Comparison of ENCODE assay signal across 8 mouse cellular contexts in genomic region chr17:34958734-34959129, GRCm38 (mm10). TPM values are rescaled to one million over a fixed set of nuclear protein-coding genes. Genes with fewer than 3 reads are reported as not detected.
DNase-seq lines count a peak whose midpoint lies in the region; ATAC-seq and TF ChIP-seq lines count a peak whose summit lies in the region.
"Not testable (repeated sequence)": the region's sequence is repeated elsewhere in the genome, so short reads cannot be mapped to it uniquely, and the experiment has no call there.

No protein-coding gene starts in this region.

- H3K9me3 ChIP-seq in forebrain, embryonic 11.5 days (ENCODE audit: control insufficient read depth, low read length); heart, embryonic 14.5 days (ENCODE audit: control insufficient read depth, low read length); intestine, embryonic 15.5 days; limb, embryonic 14.5 days (ENCODE audit: control insufficient read depth, low read length); lung, postnatal 0 days (ENCODE audit: low read length); neural tube, embryonic 11.5 days (ENCODE audit: control insufficient read depth, low read length): not testable (repeated sequence)

- H3K27me3 ChIP-seq in forebrain, embryonic 11.5 days (ENCODE audit: control insufficient read depth, insufficient read depth, low read length); heart, embryonic 14.5 days (ENCODE audit: control insufficient read depth, insufficient read depth, low read length); intestine, embryonic 15.5 days (replicated peaks); limb, embryonic 14.5 days (ENCODE audit: control insufficient read depth, insufficient read depth, low read length); lung, postnatal 0 days (replicated peaks; ENCODE audit: insufficient read depth, low read length); neural tube, embryonic 11.5 days (ENCODE audit: control insufficient read depth, insufficient read depth, low read length); thymus, adult 2 months (ENCODE audit: control insufficient read depth, insufficient read depth, low read length): not testable (repeated sequence)

- WGBS in forebrain, embryonic 11.5 days: 3% methylated on average over 17 of the region's 47 CpGs
- 0% methylated on average over 18 of the region's 47 CpGs for WGBS in heart, embryonic 14.5 days
- 0% methylated on average over 12 of the region's 47 CpGs for WGBS in intestine, embryonic 15.5 days
- WGBS in limb, embryonic 14.5 days: 2% methylated on average over 20 of the region's 47 CpGs
- WGBS in lung, postnatal 0 days: 1% methylated on average over 13 of the region's 47 CpGs
- under 1% methylated on average over 24 of the region's 47 CpGs for WGBS in neural tube, embryonic 11.5 days
- 1% methylated on average over 37 of the region's 47 CpGs for WGBS in thymus, adult 2 months

- DNase-seq in forebrain, embryonic 11.5 days (ENCODE audit: low spot score); limb, embryonic 14.5 days (ENCODE audit: low spot score); lung, postnatal 0 days (ENCODE audit: low spot score); neural tube, embryonic 11.5 days (ENCODE audit: low spot score); thymus, adult 2 months: not testable (repeated sequence)

- not testable (repeated sequence) for TF ChIP-seq POLR2A in limb, embryonic 14.5 days (IDR thresholded peaks at IDR 0.05; ENCODE audit: borderline replicate concordance, extremely low read depth, insufficient read depth, insufficient read length); thymus, adult 2 months (IDR thresholded peaks at IDR 0.05; ENCODE audit: control insufficient read depth, extremely low read depth, insufficient read depth, low read length, poor library complexity)

- peak; percentile 43 for ATAC-seq in forebrain, embryonic 11.5 days (replicated peaks; ENCODE audit: low FRiP score)
- ATAC-seq in heart, embryonic 14.5 days (ENCODE audit: insufficient number of reproducible peaks, insufficient read depth, low FRiP score, low read depth): not testable (repeated sequence)
- ATAC-seq in intestine, embryonic 15.5 days: peak; percentile 26
- ATAC-seq in limb, embryonic 14.5 days (ENCODE audit: low FRiP score, low read depth): peak; percentile 7
- ATAC-seq in lung, postnatal 0 days: peak; percentile 18
- ATAC-seq in neural tube, embryonic 11.5 days (ENCODE audit: insufficient read depth, low FRiP score, low TSS enrichment): peak; percentile 56

- TF ChIP-seq CTCF in lung, postnatal 0 days (IDR thresholded peaks at IDR 0.05); thymus, adult 2 months (IDR thresholded peaks at IDR 0.05; ENCODE audit: borderline replicate concordance, control insufficient read depth, extremely low read depth, insufficient read depth, low read length, poor library complexity): not testable (repeated sequence)

- H3K9ac ChIP-seq in forebrain, embryonic 11.5 days (ENCODE audit: low read length); heart, embryonic 14.5 days (ENCODE audit: low read length); intestine, embryonic 15.5 days; limb, embryonic 14.5 days (ENCODE audit: low read depth, low read length, severe bottlenecking); lung, postnatal 0 days (replicated peaks; ENCODE audit: low read depth); neural tube, embryonic 11.5 days (ENCODE audit: low read length): not testable (repeated sequence)

- H3K4me3 ChIP-seq in brown adipose tissue, adult 24 weeks (ENCODE audit: insufficient read depth, low read depth, low read length): peak overlapping the region; percentile 61
- peak overlapping the region; percentile 41 for H3K4me3 ChIP-seq in forebrain, embryonic 11.5 days (ENCODE audit: low read depth, low read length)
- H3K4me3 ChIP-seq in heart, embryonic 14.5 days (ENCODE audit: control insufficient read depth in 1 of 2, insufficient read depth in 1 of 2, low read depth in 1 of 2, low read length in 2 of 2): peak overlapping the region; percentile 51 to 58; a peak in 3 of 4 replicates
- H3K4me3 ChIP-seq in intestine, embryonic 15.5 days (replicated peaks): peak overlapping the region; percentile 45
- peak overlapping the region; percentile 50 for H3K4me3 ChIP-seq in limb, embryonic 14.5 days (replicated peaks; ENCODE audit: low read length)
- peak overlapping the region; percentile 57; the same call in 1 of the 2 replicates for H3K4me3 ChIP-seq in lung, postnatal 0 days (ENCODE audit: low read depth, low read length)
- H3K4me3 ChIP-seq in neural tube, embryonic 11.5 days (ENCODE audit: low read depth, low read length): peak overlapping the region; percentile 43
- H3K4me3 ChIP-seq in thymus, adult 2 months (ENCODE audit: control insufficient read depth, insufficient read depth, low read length): peak overlapping the region; percentile 42

- not testable (repeated sequence) for TF ChIP-seq EP300 in lung, postnatal 0 days (IDR thresholded peaks at IDR 0.05)

- not testable (repeated sequence) for H3K4me1 ChIP-seq in brown adipose tissue, adult 24 weeks (ENCODE audit: control insufficient read depth, insufficient read depth, insufficient read length, low read length); forebrain, embryonic 11.5 days (replicated peaks; ENCODE audit: control insufficient read depth, insufficient read depth, low read length); heart, embryonic 14.5 days (ENCODE audit: control insufficient read depth in 2 of 2, insufficient read depth in 2 of 2, low read length in 2 of 2); intestine, embryonic 15.5 days (replicated peaks); limb, embryonic 14.5 days (ENCODE audit: control insufficient read depth, insufficient read depth, low read length); lung, postnatal 0 days (ENCODE audit: insufficient read depth, low read depth, low read length); neural tube, embryonic 11.5 days (ENCODE audit: control insufficient read depth, insufficient read depth, low read length); thymus, adult 2 months (replicated peaks; ENCODE audit: control insufficient read depth, insufficient read depth, low read length)

- H3K36me3 ChIP-seq in forebrain, embryonic 11.5 days (ENCODE audit: control insufficient read depth, insufficient read depth, low read length); heart, embryonic 14.5 days (ENCODE audit: control insufficient read depth, insufficient read depth, low read length); intestine, embryonic 15.5 days; limb, embryonic 14.5 days (ENCODE audit: control insufficient read depth, insufficient read depth, low read length); lung, postnatal 0 days (ENCODE audit: insufficient read depth, low read length); neural tube, embryonic 11.5 days (ENCODE audit: control insufficient read depth, insufficient read depth, low read length); thymus, adult 2 months (ENCODE audit: control insufficient read depth, insufficient read depth, low read length): not testable (repeated sequence)

- H3K4me2 ChIP-seq in forebrain, embryonic 11.5 days (ENCODE audit: low read depth, low read length, severe bottlenecking): peak overlapping the region; percentile 84
- H3K4me2 ChIP-seq in heart, embryonic 14.5 days (ENCODE audit: low read length): peak overlapping the region; percentile 86
- H3K4me2 ChIP-seq in intestine, embryonic 15.5 days (replicated peaks): peak overlapping the region; percentile 65
- peak overlapping the region; percentile 67 for H3K4me2 ChIP-seq in limb, embryonic 14.5 days (replicated peaks; ENCODE audit: low read depth, low read length, severe bottlenecking)
- H3K4me2 ChIP-seq in lung, postnatal 0 days (replicated peaks; ENCODE audit: low read depth, low read length): peak overlapping the region; percentile 52
- H3K4me2 ChIP-seq in neural tube, embryonic 11.5 days (ENCODE audit: low read depth): peak overlapping the region; percentile 76

- not testable (repeated sequence) for H3K27ac ChIP-seq in brown adipose tissue, adult 24 weeks (replicated peaks; ENCODE audit: low read depth, low read length); forebrain, embryonic 11.5 days (ENCODE audit: low read depth, low read length); heart, embryonic 14.5 days (replicated peaks in 1 of 2; ENCODE audit: control insufficient read depth in 1 of 2, insufficient read depth in 1 of 2, low read depth in 2 of 2, low read length in 2 of 2); intestine, embryonic 15.5 days; limb, embryonic 14.5 days (replicated peaks; ENCODE audit: low read depth, low read length); lung, postnatal 0 days (ENCODE audit: low read length); neural tube, embryonic 11.5 days (ENCODE audit: low read depth, low read length); thymus, adult 2 months (ENCODE audit: control insufficient read depth, insufficient read depth, low read length)

RNA-seq across cellular contexts. Expression of gene Hspa1b, which starts 0.3 kb away (rescaled TPM):
- 5.2 and 26.8 TPM in 2 replicates for polyA plus RNA-seq in brown adipose tissue, adult 24 weeks (2012; ENCODE audit: insufficient read depth, insufficient read length, missing spikeins)
- polyA plus RNA-seq in forebrain, embryonic 11.5 days (2014; fragmentation: Nextera tagmentation; extraction: Ambion mirVana): 0.24 TPM in 1 of 2 replicates, not detected in the other
- 0.09 and 0.19 TPM in 2 replicates for polyA plus RNA-seq in heart, embryonic 14.5 days (2014; fragmentation: Nextera tagmentation; extraction: Ambion mirVana)
- 0.43 TPM in 2 replicates for polyA plus RNA-seq in intestine, embryonic 15.5 days (2015; fragmentation: Nextera tagmentation; extraction: Ambion mirVana)
- 22.8 and 25.6 TPM in 2 replicates for polyA plus RNA-seq in limb, embryonic 14.5 days (2012; rRNA removed)
- 1.6 and 2.2 TPM in 2 replicates for polyA plus RNA-seq in limb, embryonic 14.5 days (2014; fragmentation: Nextera tagmentation; extraction: Ambion mirVana)
- 0.35 and 0.50 TPM in 2 replicates for polyA plus RNA-seq in lung, postnatal 0 days (2015; fragmentation: Nextera tagmentation; extraction: Ambion mirVana)
- 0.13 and 0.37 TPM in 2 replicates for polyA plus RNA-seq in neural tube, embryonic 11.5 days (2014; fragmentation: Nextera tagmentation; extraction: Ambion mirVana)
- polyA plus RNA-seq in thymus, adult 2 months (2012; rRNA removed): 22.7 and 26.5 TPM in 2 replicates

RNA-seq across cellular contexts. Expression of gene Gm20481, which starts 11.0 kb away (rescaled TPM):
- polyA plus RNA-seq in brown adipose tissue, adult 24 weeks (2012; ENCODE audit: insufficient read depth, insufficient read length, missing spikeins): not detected in 2 replicates
- polyA plus RNA-seq in forebrain, embryonic 11.5 days (2014; fragmentation: Nextera tagmentation; extraction: Ambion mirVana): not detected in 2 replicates
- polyA plus RNA-seq in heart, embryonic 14.5 days (2014; fragmentation: Nextera tagmentation; extraction: Ambion mirVana): 0.55 TPM in 1 of 2 replicates, not detected in the other
- polyA plus RNA-seq in intestine, embryonic 15.5 days (2015; fragmentation: Nextera tagmentation; extraction: Ambion mirVana): not detected in 2 replicates
- not detected in 2 replicates for polyA plus RNA-seq in limb, embryonic 14.5 days (2012; rRNA removed)
- not detected in 2 replicates for polyA plus RNA-seq in limb, embryonic 14.5 days (2014; fragmentation: Nextera tagmentation; extraction: Ambion mirVana)
- not detected in 2 replicates for polyA plus RNA-seq in lung, postnatal 0 days (2015; fragmentation: Nextera tagmentation; extraction: Ambion mirVana)
- not detected in 2 replicates for polyA plus RNA-seq in neural tube, embryonic 11.5 days (2014; fragmentation: Nextera tagmentation; extraction: Ambion mirVana)
- not detected in 2 replicates for polyA plus RNA-seq in thymus, adult 2 months (2012; rRNA removed)

RNA-seq across cellular contexts. Expression of gene Hspa1a, which starts 13.2 kb away (rescaled TPM):
- polyA plus RNA-seq in brown adipose tissue, adult 24 weeks (2012; ENCODE audit: insufficient read depth, insufficient read length, missing spikeins): 6.3 and 18.9 TPM in 2 replicates
- polyA plus RNA-seq in forebrain, embryonic 11.5 days (2014; fragmentation: Nextera tagmentation; extraction: Ambion mirVana): 1.6 TPM in 2 replicates
- 2.3 and 2.9 TPM in 2 replicates for polyA plus RNA-seq in heart, embryonic 14.5 days (2014; fragmentation: Nextera tagmentation; extraction: Ambion mirVana)
- polyA plus RNA-seq in intestine, embryonic 15.5 days (2015; fragmentation: Nextera tagmentation; extraction: Ambion mirVana): 6.2 and 6.3 TPM in 2 replicates
- 6.5 and 7.1 TPM in 2 replicates for polyA plus RNA-seq in limb, embryonic 14.5 days (2012; rRNA removed)
- 9.5 and 9.6 TPM in 2 replicates for polyA plus RNA-seq in limb, embryonic 14.5 days (2014; fragmentation: Nextera tagmentation; extraction: Ambion mirVana)
- polyA plus RNA-seq in lung, postnatal 0 days (2015; fragmentation: Nextera tagmentation; extraction: Ambion mirVana): 8.2 and 11.9 TPM in 2 replicates
- polyA plus RNA-seq in neural tube, embryonic 11.5 days (2014; fragmentation: Nextera tagmentation; extraction: Ambion mirVana): 1.1 and 1.9 TPM in 2 replicates
- polyA plus RNA-seq in thymus, adult 2 months (2012; rRNA removed): 10.0 and 12.2 TPM in 2 replicates

RNA-seq across cellular contexts. Expression of gene Hspa1l, which starts 13.8 kb away (rescaled TPM):
- polyA plus RNA-seq in brown adipose tissue, adult 24 weeks (2012; ENCODE audit: insufficient read depth, insufficient read length, missing spikeins): 0.48 and 0.71 TPM in 2 replicates
- 1.7 and 1.8 TPM in 2 replicates for polyA plus RNA-seq in forebrain, embryonic 11.5 days (2014; fragmentation: Nextera tagmentation; extraction: Ambion mirVana)
- 2.2 and 2.7 TPM in 2 replicates for polyA plus RNA-seq in heart, embryonic 14.5 days (2014; fragmentation: Nextera tagmentation; extraction: Ambion mirVana)
- polyA plus RNA-seq in intestine, embryonic 15.5 days (2015; fragmentation: Nextera tagmentation; extraction: Ambion mirVana): 0.16 and 0.78 TPM in 2 replicates
- polyA plus RNA-seq in limb, embryonic 14.5 days (2012; rRNA removed): 0.44 and 0.47 TPM in 2 replicates
- 0.85 and 1.4 TPM in 2 replicates for polyA plus RNA-seq in limb, embryonic 14.5 days (2014; fragmentation: Nextera tagmentation; extraction: Ambion mirVana)
- polyA plus RNA-seq in lung, postnatal 0 days (2015; fragmentation: Nextera tagmentation; extraction: Ambion mirVana): 0.70 and 0.79 TPM in 2 replicates
- 1.8 and 2.0 TPM in 2 replicates for polyA plus RNA-seq in neural tube, embryonic 11.5 days (2014; fragmentation: Nextera tagmentation; extraction: Ambion mirVana)
- polyA plus RNA-seq in thymus, adult 2 months (2012; rRNA removed): 0.06 and 0.28 TPM in 2 replicates

RNA-seq across cellular contexts. Expression of gene Lsm2, which starts 22.9 kb away (rescaled TPM):
- 22.4 and 29.8 TPM in 2 replicates for polyA plus RNA-seq in brown adipose tissue, adult 24 weeks (2012; ENCODE audit: insufficient read depth, insufficient read length, missing spikeins)
- 288 and 292 TPM in 2 replicates for polyA plus RNA-seq in forebrain, embryonic 11.5 days (2014; fragmentation: Nextera tagmentation; extraction: Ambion mirVana)
- polyA plus RNA-seq in heart, embryonic 14.5 days (2014; fragmentation: Nextera tagmentation; extraction: Ambion mirVana): 132 and 136 TPM in 2 replicates
- 187 and 190 TPM in 2 replicates for polyA plus RNA-seq in intestine, embryonic 15.5 days (2015; fragmentation: Nextera tagmentation; extraction: Ambion mirVana)
- 186 and 233 TPM in 2 replicates for polyA plus RNA-seq in limb, embryonic 14.5 days (2012; rRNA removed)
- polyA plus RNA-seq in limb, embryonic 14.5 days (2014; fragmentation: Nextera tagmentation; extraction: Ambion mirVana): 170 and 178 TPM in 2 replicates
- 47.3 and 55.4 TPM in 2 replicates for polyA plus RNA-seq in lung, postnatal 0 days (2015; fragmentation: Nextera tagmentation; extraction: Ambion mirVana)
- 209 and 211 TPM in 2 replicates for polyA plus RNA-seq in neural tube, embryonic 11.5 days (2014; fragmentation: Nextera tagmentation; extraction: Ambion mirVana)
- 207 and 265 TPM in 2 replicates for polyA plus RNA-seq in thymus, adult 2 months (2012; rRNA removed)
